Mouse (Mus musculus): ENCODE results near the gene Pklr.

DNA sequence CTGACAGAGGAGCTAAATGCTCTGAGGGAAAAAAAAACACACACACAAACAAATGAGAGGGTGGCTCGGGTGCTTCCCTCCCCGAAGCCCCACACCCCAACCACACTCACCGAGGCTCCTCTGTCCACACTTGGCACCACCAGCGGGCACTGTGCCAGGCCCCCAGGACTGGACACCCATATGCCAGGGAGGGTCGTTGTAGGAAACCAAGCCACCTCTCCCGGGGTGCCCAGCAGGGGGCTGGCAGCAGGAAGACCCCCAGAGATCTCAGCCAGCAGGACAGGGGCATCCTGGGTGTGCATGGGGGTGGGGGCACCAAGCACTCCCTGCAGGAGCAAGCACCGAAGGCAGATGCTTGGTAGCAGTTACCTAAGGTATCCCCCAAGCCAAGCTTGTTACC, 35.1 kb upstream of the Pklr start, which contains the start of gene Gm43738:
- TF ChIP-seq CTCF (IDR thresholded peaks at IDR 0.05; ENCODE audit: low read depth) (no peak), EP300 (optimal IDR thresholded peaks at IDR 0.05) (no peak)

Data from stomach, postnatal 0 days (tissue).